Mouse (Mus musculus): Measurements from ENCODE around the gene Abca13.

DNA sequence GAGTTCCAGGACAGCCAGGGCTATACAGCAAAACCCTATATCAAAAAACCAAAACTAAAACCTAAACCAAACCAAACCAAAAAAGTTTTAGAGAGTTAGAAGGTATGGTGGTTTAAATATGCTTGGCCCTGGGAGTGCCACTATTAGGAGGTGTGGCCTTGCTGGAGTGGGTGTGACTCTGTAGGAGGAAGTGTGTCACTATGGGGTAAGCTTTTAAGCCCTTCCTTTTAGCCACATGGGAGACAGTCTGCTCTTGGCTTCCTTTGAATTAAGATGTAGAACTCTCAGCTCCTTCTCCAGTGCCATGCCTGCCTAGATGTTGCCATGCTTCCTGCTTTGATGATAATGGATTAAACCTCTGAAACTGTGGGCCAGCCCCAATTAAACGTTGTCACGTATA lies 46.6 kb upstream of the Abca13 start:
- TF ChIP-seq CTCF (IDR thresholded peaks at IDR 0.05) (no peak), EP300 (IDR thresholded peaks at IDR 0.05) (no peak)

All from lung, postnatal 0 days (tissue).